Mouse (Mus musculus): Measurements from ENCODE around the gene Tedc2.

The Tedc2 gene

DNA sequence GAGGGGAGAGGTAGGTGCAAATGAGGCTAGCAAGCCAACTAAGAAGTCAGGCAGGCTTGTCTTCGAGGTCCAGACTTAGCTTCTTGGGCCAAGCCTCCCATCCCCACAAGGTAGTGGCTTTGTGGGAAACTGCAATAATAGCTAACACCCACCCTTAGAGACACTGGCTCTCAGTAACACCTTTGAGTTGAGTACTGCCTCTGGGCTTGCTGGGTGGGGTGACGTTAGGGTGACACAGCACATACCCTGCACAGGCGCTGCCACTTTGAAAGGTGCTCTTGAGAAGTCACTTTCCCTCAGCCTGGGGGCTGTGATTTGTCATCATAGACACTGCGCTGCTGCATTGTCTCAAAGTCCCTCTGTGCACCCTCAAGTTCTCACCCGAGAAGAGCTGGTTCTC lies 26.9 kb downstream of the Tedc2 start:
- in situ Hi-C loops (cut with MseI, MboI) = no loop called here

DNA sequence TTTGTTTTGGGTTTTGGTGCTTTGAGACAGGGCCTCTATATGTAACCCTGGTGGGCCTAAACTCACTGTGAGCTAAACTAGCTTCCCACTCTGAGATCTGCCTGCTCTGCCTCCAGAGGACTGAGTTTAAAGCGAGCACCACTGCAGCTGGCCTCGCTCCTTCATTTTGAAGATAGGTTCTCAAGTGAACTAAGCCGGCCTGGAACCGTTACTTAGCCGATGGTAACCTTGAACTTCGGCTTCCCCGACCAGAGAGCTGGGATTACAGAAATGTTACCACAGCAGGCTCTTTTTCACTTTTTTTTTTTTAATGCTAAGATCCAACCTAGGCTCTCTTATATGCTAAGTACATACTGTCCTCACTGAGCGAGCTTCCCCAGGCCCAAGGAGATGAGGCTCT lies 27.4 kb downstream of the Tedc2 start:
- in situ Hi-C loops (cut with MseI, MboI) = no loop called here

DNA sequence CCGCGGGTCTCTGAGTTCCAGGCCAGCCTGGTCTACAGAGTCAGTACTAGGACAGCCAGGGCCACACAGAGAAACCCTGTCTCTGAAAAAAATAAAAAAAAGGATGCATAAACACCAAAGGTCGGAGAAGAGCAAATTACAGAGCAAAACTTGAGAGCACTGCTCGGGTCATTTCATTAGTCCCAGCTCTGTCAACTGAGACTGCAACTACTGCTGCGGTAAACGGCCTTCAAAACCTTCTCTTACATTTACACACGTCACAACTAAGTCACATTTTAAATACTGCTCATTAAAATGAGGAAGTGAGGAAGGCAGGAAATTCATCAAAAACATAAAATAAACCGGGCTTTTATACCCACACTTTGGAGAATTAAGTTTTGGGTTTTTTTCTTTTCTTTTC lies 27.8 kb downstream of the Tedc2 start:
- in situ Hi-C loops (cut with MseI, MboI) = no loop called here

DNA sequence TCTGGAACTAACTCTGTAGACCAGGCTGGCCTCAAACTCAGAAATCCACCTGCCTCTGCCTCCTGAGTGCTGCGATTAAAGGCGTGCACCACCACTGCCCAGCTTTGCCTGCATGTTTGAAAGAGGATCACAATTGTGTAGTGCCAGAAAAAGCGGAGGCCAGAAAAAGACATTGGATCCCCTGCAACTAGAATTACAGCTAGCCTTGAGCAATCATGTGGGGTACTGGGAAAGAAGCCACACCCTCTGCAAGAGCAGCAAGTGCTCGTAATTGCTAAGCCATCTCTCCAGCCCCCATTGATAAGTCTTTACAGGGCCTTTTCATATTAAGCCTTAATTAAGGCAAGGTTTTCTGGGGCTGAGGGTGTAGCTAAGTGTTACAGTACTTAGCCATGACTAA lies 29.2 kb downstream of the Tedc2 start:
- in situ Hi-C loops (cut with MseI, MboI) = no loop called here

DNA sequence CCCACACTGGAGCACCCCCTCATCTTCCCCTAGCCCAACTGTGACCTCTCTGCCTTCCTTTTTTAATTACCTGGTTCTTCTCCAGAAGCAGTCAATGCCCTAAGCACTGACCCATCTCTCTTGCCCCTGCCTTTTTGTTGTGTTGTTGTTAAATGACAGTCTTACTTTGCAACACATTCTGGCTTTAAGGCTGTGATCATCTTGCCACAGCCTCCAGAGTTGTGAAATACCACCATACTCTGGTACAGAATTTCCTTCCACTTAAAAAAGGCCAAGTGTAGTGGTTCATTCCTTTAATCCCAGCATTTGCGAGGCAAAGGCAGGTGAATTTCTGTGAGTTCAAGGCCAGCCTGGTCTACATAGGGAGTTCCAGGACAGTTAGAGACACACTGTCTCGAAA lies 29.7 kb downstream of the Tedc2 start:
- in situ Hi-C loops (cut with MseI, MboI) = no loop called here

DNA sequence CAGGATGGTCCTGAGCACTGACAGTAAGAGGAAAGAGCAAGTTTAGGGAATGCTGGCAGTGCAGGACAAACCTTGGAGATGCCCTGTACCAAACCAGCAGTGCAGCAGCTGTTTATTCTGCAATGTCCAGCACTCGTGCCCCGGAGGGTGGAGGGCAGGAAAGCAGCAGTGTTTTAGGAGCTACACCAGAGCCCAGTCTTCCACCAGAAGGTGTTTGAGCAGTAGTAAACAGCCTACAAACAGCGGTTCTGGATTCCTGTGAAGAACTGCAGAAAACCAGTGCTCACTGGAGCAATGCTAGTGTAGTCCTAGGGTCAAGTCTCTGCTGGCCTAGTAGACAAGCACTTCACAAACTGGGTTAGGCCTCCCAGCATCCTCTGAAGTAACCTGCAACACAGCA lies 46.4 kb downstream of the Tedc2 start:
- in situ Hi-C loops (cut with MseI, MboI) = loop anchor here in 1 of 2 experiments (10.0 kb wide), 1 partner anchor 71 kb away; no protein-coding TSS in a partner anchor

DNA sequence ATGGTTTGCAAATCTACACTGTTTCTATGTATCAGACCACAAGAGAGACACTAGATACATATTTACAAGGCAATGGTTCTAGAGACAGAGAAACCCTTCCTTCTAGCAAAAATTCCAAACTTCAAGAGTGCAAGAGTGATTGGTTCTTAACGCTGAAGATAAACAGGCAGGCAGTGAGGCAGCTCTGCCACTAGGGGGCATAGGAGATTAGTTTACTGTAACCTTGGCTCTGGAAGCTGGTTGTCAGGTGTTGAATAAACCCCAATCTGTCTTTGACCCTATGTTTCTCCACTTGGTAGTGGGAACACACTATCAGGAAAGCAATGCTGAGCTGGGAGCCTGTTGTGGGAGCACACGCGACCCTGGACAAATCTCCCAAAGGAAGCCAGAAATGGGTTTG lies 47.2 kb downstream of the Tedc2 start:
- in situ Hi-C loops (cut with MseI, MboI) = loop anchor here in 1 of 2 experiments (10.0 kb wide), 1 partner anchor 71 kb away; no protein-coding TSS in a partner anchor

DNA sequence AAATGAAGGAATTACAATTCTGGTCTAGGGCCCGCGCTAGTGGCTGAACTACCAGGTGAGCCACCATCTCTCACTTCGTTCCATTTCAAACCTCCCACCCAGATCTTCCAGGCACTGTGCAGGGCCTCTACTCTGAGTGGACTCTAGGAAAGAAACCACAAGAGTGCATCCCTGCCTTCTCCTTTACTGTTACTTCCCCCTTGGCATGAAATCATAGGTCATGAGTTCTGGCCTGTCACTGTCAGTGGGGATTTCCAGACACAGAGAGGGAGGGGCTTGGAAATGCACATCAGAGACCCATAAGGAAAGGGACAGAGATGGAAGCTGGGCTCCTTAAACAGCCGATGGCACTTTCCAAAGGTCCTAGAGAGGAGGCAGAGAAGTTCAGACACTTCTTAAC lies 48.9 kb downstream of the Tedc2 start:
- in situ Hi-C loops (cut with MseI, MboI) = loop anchor here in 1 of 2 experiments (10.0 kb wide), 1 partner anchor 73 kb away; no protein-coding TSS in a partner anchor

DNA sequence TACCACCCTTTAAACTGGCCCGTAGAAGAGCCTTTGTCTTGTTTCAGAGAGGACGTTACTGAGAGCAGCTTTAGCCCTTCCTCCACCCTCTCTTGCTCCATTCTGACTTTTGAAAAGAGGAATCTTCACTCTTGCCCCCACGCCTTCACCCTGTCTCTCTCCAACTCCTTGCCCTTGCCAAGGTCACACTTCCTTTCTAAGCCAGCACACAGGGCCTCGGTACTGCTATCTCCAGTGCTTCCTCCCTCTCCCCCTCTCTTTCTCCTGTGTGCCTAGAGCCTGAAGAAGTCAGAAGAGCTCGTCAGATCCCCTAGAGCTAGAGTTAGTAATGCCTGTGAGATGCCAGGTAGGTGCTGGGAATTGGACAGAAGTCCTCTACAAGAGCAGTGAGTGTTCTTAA lies 49.9 kb downstream of the Tedc2 start:
- in situ Hi-C loops (cut with MseI, MboI) = loop anchor here in 1 of 2 experiments (10.0 kb wide), 1 partner anchor 74 kb away; no protein-coding TSS in a partner anchor

DNA sequence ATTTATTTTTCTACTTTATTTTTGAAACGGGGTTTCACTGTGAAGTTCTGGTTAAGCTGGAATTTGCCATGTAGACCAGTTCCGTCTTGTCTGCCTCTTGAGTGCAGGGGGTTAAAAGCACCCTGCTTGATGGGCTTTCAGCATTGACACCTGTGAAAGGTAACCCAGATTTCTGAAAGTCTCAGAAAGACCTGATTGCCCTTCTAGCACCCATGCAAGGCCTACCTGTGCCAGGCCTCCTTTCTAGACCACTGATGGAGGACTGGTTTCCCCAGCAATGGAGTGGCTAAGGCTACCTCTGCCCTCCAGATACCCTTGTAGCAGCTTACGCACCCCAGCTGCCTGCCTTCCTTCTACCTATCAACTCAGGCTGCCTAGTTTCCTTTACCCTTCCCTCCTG lies 50.5 kb downstream of the Tedc2 start:
- in situ Hi-C loops (cut with MseI, MboI) = loop anchor here in 1 of 2 experiments (10.0 kb wide), 1 partner anchor 75 kb away; no protein-coding TSS in a partner anchor

DNA sequence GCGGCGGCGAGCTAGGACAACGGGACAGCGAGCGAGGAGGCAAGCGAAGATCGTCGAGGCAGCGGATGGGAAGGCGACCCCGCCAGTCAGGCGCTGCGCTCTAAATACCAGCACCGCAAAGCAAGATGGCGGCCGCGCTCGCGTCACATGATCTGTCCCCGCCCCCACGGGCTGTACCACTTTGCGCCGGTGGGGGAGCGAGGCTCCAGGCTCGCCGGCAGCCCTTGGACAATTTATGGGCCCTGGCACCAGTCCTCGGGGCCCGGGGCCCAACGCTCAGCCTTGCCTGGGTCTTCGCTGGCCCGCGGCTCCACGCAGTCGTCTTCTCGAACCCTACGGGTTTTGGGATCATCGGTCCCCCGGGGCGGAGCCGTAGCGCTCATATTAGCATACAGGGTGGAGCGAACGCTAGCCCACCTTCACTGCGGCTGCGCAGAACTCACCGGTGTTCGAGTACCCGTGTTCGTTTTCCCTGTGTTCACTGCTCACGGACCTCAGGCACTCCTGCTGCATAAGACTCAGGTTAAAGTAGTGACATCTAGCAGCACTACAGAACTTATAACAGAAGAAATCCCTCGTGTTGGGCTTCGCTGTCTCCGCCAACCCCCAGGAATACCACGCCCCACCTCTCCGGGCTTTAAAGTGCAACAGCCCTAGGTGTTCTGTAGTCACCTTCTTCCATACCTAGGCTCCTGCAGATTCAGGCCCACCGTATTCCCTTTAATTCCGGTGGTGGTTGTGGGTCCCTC lies 51.2 kb downstream of the Tedc2 start, which contains the start of gene Atp6v0c:
Gene Atp6v0c (minus strand): TSS at position 386 of the 749 bp plus-strand sequence.
- in situ Hi-C loops (cut with MseI, MboI) = loop anchor here in 1 of 2 experiments (10.0 kb wide), 1 partner anchor 75 kb away; no protein-coding TSS in a partner anchor

DNA sequence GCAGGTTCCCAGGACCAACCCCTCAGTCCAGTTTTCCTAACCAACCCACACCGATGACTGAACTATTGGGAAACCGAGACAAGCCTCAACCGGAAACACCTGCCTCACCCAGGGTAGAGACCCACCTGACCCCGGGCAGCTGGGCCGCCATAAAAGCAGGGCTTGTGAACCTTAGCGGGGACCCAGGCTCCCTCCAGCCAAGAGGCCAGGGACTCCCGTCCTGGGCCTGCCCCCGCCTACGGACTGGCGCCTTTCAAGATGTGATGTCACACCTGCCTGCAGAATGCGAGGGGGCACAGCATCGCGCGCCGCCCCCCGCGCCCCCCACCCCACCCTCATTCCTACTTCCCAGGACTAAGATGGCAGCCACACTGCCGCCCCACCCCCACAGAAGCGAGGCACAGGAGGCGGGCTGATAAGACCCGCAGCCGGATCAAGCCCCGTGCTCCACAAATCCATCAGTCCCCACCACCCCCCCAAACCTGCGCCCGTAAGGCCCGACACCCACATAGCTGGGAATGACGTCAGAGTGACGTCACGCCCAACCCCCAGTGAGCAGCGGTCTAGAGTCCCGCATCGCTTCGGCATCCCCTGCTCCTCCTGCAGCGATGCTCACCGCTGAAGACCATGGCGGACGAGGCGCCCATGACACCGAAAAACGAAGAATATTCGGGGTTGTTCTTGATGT lies 51.9 kb downstream of the Tedc2 start:
- in situ Hi-C loops (cut with MseI, MboI) = no loop called here

DNA sequence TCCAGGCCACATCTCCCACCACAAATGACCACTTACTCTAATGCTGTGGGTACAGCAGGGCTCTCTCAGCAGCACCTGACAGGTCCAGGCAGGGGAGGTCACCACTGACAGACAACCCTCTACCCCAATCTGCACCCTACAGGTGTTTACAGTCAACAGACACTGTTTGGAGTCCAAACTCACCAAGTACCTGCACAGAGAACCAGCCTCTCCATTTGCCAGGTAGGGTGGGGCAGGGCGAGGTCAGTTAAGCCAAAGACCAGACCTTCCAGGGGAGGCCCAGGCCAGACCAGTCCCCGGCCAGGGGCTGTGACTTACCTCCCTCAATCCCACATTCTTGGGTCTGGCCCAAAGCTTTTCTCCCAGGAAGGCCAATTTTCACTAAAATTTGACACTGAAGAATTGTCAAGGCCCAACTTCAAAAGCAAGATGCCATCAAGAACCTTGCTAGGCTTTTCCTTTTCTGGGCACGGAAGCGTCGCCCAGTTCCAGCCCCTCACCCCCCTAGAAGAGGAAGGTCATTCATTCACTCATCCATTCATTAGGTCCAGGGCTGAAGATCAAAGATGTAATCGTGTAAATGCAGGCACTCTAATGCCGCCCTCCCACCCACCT lies 52.7 kb downstream of the Tedc2 start:
- in situ Hi-C loops (cut with MseI, MboI) = no loop called here

DNA sequence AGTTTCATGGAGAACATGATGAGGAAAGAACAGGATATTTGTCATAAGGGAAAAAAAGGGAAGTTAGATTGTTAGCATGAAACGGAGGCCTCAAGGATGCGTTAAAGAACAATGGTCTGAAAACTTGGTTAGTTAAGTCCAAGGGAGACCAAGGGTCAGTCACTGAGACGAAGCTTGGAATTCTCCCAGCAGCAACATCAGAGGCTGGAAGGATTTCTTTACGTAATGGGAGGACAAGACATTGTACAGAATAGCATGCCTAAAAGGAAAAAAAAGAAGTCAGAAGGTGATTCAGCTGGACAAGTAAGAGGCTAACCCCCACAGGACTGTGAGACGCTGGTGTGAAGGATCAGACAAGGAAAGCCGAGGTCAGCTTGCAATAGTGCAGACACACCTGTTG lies 53.5 kb downstream of the Tedc2 start:
- in situ Hi-C loops (cut with MseI, MboI) = no loop called here

Data from mouse trophoblast stem cell (cell line).